Mouse (Mus musculus): ENCODE results near the gene Mier1. TPM values are rescaled to one million over a fixed set of nuclear protein-coding genes. Genes with fewer than 3 reads are reported as not detected.
"Not testable (repeated sequence)": the region's sequence is repeated elsewhere in the genome, so short reads cannot be mapped to it uniquely, and the experiment has no call there.

Mier1 gene
- polyA plus RNA-seq, 1 experiment = 24.2 TPM

DNA sequence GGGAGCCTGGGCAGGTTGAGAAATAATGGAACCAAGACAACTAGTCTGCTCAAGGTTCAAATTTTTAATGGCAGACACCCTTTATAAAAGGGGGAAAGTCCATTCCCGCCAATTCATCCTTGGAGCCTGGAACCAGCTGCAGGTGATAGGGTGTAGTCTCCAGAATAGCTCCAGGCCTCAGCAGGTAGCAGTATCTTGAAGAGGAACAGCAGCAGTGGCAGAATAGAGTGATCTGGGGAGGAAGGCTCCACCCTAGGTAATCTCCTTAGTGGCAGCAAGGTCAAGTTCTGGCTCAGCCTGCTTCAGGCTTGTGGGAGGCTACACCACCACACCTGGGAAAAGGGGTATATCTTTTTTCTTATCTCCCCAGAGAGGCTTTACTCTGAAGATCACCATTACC lies 52.0 kb downstream of the Mier1 start:
- DNase-seq (ENCODE audit: low spot score) = not testable (repeated sequence)

DNA sequence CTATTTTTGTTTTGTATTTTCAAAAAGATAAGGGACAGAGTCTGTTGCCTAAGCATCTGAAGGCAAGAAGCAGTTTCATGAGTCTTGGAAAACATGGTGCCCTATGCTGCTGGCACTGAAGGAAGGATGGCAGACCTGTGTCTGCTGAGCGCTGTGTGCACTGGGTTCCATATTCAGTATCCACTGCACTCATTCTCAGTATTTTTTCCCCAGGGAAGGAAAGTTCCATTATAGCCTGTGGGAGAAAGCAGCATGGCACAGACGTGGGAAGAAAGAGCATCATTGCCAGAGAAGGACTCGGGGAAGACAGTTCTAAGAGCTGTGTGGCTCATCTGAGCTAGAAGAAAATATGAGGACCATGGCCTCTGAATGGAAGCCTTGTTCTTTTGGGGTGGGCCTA lies 57.1 kb downstream of the Mier1 start:
- DNase-seq (ENCODE audit: low spot score) = no peak

DNA sequence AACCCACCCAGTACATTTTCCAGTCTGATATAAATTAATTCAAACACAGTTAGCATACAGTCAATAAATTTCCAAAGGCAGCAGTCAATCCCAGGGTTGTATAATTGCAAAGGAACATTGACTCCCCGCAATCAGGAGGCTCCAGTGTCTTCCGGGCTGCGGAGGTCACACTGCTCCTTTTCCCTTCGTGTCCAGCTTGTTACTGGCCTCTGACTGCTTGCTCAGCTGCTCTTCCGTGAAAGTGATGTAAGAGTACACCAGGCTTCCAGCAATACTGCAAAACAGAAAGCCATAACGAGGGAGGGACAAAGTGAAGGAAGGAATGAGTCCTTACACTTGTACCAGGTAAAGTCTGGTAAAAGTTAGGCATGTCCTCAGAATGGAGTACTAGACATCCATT lies 59.3 kb downstream of the Mier1 start:
- no peak for DNase-seq (ENCODE audit: low spot score)

DNA sequence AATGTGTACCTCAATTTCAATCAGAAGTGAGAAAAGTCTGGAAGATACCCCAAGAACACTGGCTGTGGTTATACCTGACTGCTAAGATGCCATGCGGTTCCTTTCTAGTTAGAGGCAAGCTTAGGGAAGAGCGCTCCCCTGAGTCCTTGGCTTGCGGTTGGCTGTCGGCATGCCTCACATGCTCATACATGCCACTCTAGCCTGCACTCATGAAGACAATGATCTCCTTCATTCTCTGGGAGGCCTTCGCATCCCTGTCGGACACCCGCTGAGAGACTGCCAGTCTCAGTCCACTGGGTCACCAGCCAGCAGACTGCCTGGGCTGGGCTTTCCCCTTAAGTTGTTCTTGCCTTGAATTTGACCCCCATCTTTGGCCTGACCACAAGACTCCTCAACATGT lies 59.8 kb downstream of the Mier1 start:
- no peak for DNase-seq (ENCODE audit: low spot score)

DNA sequence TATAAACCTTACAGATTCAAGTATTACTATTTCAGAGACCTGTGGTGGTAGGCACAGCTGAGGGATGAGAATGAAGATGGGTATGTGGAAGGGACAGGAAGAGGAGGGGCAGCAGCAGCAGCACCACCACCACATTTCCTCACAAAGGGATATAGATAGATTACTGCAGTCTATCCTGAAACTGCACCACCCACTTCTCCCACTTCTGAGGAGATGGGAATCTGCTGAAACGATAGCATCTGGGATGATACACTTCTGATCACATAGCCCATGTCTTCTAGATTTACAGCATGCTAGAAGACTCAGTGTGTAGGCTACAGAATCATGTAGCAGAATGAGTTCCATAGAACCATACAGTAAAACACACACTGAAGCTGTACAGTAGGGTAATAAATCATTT lies 63.5 kb downstream of the Mier1 start:
- DNase-seq (ENCODE audit: low spot score) = no peak

DNA sequence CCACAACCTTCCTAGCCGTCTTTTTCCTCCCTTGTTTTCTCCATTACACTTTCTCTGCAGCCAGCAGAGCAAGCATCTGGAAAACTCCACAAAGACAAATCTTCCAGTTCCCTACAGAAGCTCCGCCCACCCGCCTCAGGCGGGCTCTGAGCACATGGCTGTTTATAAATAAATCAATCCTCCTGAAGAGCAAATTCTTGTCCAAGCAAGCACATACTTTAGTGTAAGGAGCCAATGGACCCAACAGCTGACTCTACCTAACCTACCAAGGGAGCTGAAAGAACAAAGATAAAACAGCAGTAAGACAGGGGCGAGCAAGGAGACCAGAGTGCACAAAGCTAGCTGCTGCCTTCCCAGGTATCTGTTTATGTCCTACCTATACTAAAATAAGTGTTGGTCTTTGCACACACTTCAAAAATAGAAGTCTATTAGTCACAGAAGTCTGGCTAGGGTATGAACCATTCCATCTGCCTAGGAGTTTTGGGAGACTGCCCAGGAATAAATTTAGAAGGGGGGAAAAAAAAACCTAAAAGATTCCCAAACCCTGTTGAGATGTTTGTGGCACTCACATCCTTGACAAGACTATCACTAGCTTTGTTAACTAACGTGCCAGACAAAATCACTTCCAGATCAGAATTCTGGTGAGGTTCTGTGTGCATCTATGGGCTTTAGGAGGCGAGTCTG lies 64.6 kb downstream of the Mier1 start:
- no peak for DNase-seq (ENCODE audit: low spot score)

DNA sequence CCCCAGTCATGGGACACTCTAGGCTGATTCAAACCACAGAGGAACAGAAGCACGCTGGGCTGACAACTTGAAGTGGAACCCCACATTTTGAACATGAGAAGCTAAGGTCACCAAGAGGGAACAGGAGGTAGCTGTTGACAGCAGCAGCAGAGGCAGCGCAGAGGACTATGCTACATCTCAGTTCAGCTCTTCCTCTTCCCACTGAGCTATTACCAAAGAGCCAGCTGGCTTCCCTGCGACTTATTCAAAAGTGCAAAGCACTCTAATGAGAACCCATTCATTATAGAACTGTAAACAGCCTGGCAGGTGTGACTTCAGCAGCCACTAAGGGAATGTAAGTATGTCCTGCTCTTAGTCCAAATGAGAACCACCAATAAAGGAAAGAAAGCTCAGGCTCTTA lies 65.4 kb downstream of the Mier1 start:
- DNase-seq (ENCODE audit: low spot score) = no peak

DNA sequence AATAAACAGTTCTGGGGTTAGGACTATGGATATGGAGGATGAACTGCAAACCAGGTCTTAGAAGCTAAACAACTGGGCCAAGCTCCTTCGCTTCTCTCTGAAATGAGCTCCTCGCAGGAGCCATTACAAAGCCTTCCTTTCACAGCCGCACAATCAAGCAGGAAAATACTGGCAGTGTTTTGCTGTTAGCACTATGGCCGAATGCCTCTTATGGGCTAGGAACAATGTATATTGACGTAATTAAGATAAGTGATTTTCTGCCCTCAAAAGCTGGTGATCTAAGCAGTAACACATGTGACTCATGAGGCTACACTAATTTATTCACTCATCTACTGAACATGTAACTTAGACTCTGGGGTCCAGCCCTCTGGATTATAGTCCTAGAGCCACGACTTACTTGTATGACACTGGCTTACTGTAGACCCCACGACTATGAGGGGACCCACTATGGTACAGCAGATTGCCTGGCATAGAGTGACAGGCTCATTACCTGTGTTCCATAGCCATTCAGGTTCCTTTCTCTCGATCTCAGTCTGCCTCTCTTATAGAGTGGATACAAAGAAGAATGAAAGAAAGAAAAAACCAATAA lies 66.2 kb downstream of the Mier1 start:
- DNase-seq (ENCODE audit: low spot score) = no peak

DNA sequence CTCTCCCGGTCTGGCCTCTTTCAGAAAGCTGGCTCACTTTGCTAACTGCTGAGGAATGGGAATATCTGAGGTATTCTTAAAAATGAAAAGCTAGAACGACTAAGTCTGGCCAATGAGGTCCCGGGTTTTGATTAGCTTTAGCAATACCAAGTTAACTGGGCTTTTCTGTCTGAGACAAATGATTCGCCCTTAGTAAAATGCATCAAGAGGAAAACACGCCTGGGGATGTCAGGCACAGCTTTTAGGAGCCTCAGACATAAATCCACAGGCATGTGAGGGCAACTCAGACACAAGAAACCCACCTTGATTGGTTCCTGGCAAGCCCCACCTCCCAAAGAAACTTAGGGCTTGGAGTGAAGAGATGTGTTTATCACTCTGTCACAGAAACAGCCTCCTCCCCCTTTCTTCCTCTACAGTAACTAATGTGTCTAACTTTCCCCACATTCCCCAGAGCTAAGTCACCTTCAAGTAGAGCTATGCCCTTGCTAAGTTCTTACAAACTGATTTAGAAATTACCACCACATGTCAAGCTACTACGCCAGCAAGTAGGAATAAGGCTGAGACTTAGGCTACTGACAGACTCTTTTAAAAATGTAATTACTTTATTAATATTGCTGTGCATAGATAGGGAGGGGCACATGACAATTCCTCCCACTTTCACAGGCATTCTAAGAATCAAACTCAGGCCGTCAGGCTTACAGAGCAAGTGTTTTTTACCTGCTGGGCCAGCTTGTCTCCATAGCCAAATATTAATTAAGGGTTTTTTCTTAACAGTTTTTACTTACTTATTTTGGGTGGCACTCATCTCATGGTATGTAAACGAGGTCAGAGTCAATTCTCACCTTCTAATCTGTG lies 74.8 kb downstream of the Mier1 start:
- no peak for DNase-seq (ENCODE audit: low spot score)

DNA sequence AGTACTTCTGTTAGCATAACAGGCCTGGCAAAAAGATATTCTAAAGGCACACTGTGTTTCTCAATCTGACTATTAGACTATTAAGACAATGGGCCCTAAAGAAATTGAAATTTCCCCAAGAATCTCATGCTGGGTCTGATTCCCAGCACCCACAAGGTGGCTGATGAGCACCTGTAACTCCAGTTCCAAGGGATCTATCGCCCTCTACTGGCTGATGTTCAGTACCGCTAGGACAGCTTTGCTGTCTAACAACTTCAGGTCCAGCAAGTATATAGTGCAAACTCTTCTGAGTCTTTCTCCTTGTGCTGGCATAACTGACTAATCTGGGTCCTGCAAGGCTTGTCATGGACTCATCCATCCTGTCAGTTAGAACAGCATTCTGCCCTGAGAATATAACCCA lies 78.2 kb downstream of the Mier1 start:
- no peak for DNase-seq (ENCODE audit: low spot score)

DNA sequence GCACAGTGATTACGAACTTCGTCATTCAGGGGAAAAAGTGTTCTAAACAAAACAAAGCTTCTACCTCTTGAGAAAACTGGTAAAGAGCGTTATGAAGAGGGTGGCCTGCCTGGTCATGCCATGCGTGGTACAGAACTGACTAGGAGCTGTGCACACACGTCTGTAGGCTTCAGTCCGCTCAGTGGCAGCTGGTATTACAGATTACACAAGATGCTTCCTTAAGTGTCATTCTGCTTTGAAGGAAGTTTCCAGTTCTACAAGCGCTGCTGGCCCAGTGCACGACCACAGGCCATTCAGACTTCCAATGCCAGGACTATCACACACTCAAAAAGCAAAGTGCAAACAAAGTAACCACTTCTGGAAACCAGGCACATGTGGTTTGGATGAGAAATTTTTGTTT lies 83.2 kb downstream of the Mier1 start:
- DNase-seq (ENCODE audit: low spot score) = no peak

DNA sequence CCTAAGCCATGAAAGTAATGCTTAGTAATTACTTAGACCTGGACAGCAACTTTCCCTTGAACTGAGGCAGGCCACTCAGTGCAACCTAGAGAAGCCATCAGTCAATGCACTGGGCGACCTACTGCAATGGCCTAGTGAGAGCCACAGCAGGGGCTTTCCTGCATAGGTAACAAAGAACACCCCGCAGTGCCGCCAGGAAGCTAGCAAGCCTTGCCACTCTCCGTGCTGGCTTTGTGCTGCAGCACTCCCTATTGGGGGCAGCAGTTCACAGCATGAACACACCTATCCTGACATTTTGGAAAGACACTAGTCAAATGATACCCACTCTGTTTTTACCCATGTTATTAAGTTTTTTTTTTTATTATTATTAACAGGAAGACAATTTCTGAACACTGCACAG lies 84.9 kb downstream of the Mier1 start:
- DNase-seq (ENCODE audit: low spot score) = no peak

DNA sequence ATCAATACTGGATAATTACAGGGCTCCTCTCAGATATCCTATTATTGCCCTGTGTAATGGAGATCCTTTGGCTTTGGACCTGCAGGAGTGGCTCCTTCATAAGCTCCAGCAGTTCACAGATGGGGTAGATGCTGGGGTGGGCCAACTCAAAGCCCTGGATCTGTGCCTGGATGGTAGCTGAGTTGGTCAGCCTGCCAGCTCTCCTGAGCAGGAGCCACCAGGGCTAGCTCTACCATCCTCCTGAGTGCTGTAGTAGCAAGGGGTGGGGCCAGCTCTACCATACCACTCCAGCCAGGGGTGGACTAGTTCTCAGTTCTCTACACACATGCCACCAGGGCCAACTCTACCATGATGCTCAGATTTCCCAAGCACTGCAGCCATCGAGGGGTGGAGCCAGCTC lies 85.9 kb downstream of the Mier1 start:
- no peak for DNase-seq (ENCODE audit: low spot score)

DNA sequence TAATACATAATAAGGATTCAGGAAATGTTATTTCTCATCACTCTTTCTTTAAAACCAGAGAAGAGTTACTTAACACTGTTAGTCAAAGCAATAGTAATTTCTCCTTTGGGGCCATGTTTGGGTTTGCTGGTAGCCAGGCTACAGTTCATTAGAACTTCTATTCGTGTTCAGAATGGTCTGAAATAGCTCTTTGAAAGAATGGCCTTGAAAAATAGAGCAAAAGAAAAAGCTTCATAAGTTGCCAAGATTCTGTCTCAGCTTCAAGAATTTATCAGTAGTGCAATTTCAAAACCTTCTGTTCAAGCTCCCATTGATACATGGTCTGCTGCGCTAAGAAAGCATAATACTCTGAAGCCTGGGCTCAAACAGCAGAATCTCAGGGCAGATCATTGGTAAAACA lies 89.5 kb downstream of the Mier1 start:
- DNase-seq (ENCODE audit: low spot score) = no peak

DNA sequence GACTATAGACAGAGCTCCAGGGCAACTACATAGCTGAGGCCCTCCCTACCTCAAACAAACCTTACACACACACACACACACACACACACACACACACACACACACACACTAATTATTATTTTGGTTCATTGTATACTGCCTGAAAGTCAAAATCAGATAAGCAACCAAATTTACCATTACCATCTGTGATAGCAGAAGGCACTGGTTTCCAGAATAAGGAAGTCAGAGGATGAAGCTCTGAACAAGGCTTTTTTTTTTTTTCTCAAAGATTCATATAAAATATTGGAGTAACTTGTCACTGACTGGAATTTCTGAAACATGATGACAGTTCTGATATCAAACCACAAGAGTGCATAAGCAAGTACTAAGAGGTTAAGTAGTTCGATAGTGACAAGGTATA lies 94.4 kb downstream of the Mier1 start:
- no peak for DNase-seq (ENCODE audit: low spot score)

DNA sequence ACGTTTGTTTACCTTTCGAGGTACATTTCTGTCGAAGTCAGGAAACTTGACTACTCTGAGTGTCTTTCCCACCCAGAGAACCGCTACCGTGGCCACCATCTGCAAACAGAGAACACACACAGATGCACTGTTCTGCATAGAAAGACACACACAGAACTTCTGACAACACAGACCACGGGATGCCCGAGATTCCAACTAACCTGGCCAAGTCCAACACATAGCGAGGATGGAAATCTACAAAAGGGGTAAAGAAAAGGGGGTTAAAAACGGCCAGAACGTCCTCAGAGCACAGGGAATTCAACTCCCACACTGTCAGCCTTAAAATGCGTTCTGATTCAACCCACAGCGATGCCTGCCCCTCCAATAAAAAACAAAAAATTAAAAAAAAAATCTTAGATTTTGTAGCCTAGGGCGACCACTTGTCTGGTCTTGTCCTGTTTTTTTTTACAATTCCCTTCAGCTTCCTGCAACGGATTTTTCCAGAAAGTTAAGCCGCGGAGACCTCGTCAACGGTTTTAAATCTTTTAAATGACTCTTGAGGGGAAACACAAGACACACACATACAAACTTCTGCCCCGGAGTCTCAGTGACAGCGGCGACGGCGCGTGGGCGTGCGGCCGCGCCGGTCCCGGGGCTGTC lies 99.8 kb downstream of the Mier1 start:
- DNase-seq (ENCODE audit: low spot score) = no peak

DNA sequence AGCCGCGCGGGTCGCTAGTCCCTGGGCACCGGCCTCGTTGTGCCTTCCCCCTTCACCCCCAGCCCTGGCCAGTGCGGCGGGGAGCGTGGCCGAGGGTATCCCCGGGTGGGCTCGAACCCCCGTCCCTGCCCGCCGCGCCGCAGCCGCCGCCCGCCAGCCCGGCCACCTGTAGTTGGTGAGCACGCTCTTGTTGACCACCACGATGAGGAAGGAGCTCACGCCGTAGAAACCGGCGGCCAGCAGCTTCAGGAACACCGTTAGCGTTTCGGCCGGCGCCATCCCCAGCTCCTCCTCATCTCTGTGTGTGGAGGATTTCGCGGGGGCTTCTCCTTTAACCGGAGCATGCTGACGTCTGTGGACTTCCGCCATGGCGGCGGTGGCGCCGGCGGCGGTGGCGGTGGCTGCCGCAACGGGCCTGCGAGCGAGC lies 100.3 kb downstream of the Mier1 start:
- peak; percentile 72 for DNase-seq (ENCODE audit: low spot score)

Other genes starting within 250 kb of the Mier1 start
- gene Tctex1d1, start 135.8 kb upstream of the Mier1 start, polyA plus RNA-seq (2012; rRNA removed) = 0.21 and 0.32 TPM in 2 replicates
- gene Insl5, start 87.5 kb upstream of the Mier1 start, polyA plus RNA-seq (2012; rRNA removed) = 0.12 TPM in 1 of 2 replicates, not detected in the other
- 2.3 and 2.9 TPM in 2 replicates for gene Wdr78, start 165 bp downstream of the Mier1 start, polyA plus RNA-seq (2012; rRNA removed)
- 10.2 and 12.1 TPM in 2 replicates for gene Slc35d1, start 100.8 kb downstream of the Mier1 start, polyA plus RNA-seq (2012; rRNA removed)
- gene 4921539E11Rik, start 176.5 kb downstream of the Mier1 start, polyA plus RNA-seq (2012; rRNA removed) = not detected in 2 replicates
- gene Oma1, start 199.4 kb downstream of the Mier1 start, polyA plus RNA-seq (2012; rRNA removed) = 19.2 and 22.3 TPM in 2 replicates

All from urinary bladder, adult 2 months (tissue).